Mouse (Mus musculus) forebrain, embryonic 16.5 days (tissue): Measurements from ENCODE around the gene Efna5. TPM values are rescaled to one million over a fixed set of nuclear protein-coding genes. Genes with fewer than 3 reads are reported as not detected.

Experiments
- ATAC-seq: fragments of 200-750 bp; cut with Nextera tagmentation; 2 replicates; pipeline ENCODE4 v1.8.0; 2017; ENCODE audit warnings: mild to moderate bottlenecking, moderate library complexity
- H3K27ac ChIP-seq: fragments of 300-500 bp; sonication (generic); 2 replicates; pipeline ENCODE4 v1.5.1; 2014; ENCODE audit warnings: low read length, control low read depth
- H3K27me3 ChIP-seq: fragments of 300-500 bp; sonication (generic); replicated peaks from 2 replicates; pipeline ENCODE4 v1.6.1; 2014; ENCODE audit warnings: low read length; ENCODE audit not compliant: control insufficient read depth, insufficient read depth
- H3K36me3 ChIP-seq: fragments of 300-500 bp; sonication (generic); 2 replicates; pipeline ENCODE4 v1.6.1; 2014; ENCODE audit not compliant: control insufficient read depth, insufficient read depth
- H3K4me1 ChIP-seq: fragments of 300-500 bp; sonication (generic); replicated peaks from 2 replicates; pipeline ENCODE4 v1.6.1; 2014; ENCODE audit warnings: low read length; ENCODE audit not compliant: control insufficient read depth, insufficient read depth
- H3K4me2 ChIP-seq: fragments of 300-500 bp; sonication (generic); 2 replicates; pipeline ENCODE4 v1.6.1; 2014; ENCODE audit warnings: mild to moderate bottlenecking, low read length, control low read depth
- H3K4me3 ChIP-seq: fragments of 300-500 bp; sonication (generic); replicated peaks from 2 replicates; pipeline ENCODE4 v1.5.1; 2014; ENCODE audit warnings: mild to moderate bottlenecking, low read length, control low read depth
- H3K9ac ChIP-seq: fragments of 300-500 bp; sonication (generic); replicated peaks from 2 replicates; pipeline ENCODE4 v1.6.1; 2014; ENCODE audit warnings: low read depth, low read length, control low read depth
- H3K9me3 ChIP-seq: fragments of 300-500 bp; sonication (generic); 2 replicates; pipeline ENCODE4 v1.6.1; 2016; ENCODE audit warnings: low read length; ENCODE audit not compliant: control insufficient read depth
- WGBS: fragments of 180-500 bp; shearing (Covaris S2); extraction: QIAGEN DNeasy Blood & Tissue Kit; methylation state at CpG from one replicate; pipeline ENCODE4 v1.1.7; 2014; 5-methylcytosine and 5-hydroxymethylcytosine counted together
- polyA plus RNA-seq: library from polyadenylated mRNA; unstranded; fragments of >200 nt; fragmentation: Nextera tagmentation; extraction: Ambion mirVana; gene quantifications from 2 replicates; pipeline ENCODE4 v1.2.1, GENCODE M21; 2015

The Efna5 gene
- polyA plus RNA-seq, 1 experiment from 2014 or later, result 22.4 TPM

DNA sequence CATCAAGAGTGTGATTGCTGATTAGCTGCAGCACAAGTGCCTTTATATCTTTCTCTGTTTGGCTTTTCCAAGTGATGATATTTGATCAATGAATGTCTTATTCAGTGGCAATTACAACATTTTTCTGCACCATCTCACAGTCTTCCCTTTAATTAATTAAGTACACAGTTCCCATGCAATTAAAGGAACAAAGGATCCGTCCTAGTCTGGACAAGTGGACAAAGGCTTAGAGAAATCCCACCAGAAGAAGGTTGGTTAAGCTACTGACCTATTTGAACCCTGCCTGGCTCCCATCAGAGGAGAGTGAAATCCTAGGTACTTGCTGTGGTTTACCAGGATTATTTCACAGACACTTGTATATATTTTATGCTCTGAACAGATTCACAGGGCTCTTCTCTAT is 252.6 kb downstream of the Efna5 start:
- Histone ChIP-seq H3K4me1 (peaks cover 4% of the 10 kb centered on the region; the same call in 1 of the 2 replicates), H3K4me2 (no peak overlapping the region), H3K36me3 (no peaks in the 10 kb centered on the region), H3K4me3 (no peak overlapping the region), H3K27me3 (no peaks in the 10 kb centered on the region), H3K9ac (no peak overlapping the region), H3K27ac (no peak overlapping the region), H3K9me3 (no peaks in the 10 kb centered on the region)
- ATAC-seq, result no peak
- 12% methylated on average over 1 of the region's 1 CpGs for WGBS

DNA sequence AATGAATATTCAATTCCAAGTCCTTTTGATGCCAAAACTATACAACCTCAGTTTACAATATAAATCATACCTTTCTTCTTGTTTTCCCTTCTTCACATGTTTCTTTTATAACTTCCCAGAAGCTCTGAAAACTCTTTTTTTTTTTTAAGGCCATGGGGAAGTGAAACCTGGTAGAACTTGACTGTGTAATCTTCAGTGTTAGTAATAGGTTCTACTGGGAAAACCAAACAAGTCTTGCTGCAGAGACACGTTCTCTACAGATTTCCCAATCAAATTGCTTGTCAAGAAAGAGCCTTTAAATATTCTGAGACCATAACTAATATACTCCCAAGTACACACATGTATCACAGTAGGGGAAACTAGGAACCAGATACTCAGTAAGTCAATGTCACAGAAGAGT is 253.6 kb downstream of the Efna5 start:
- H3K4me2 ChIP-seq, result no peak overlapping the region
- no peak overlapping the region for H3K27ac ChIP-seq
- no peak for ATAC-seq
- H3K9ac ChIP-seq, result no peak overlapping the region
- no peak overlapping the region for H3K4me3 ChIP-seq
- no peaks in the 10 kb centered on the region for H3K36me3 ChIP-seq
- 92% methylated on average over 1 of the region's 1 CpGs for WGBS
- H3K4me1 ChIP-seq, result peaks cover 4% of the 10 kb centered on the region; the same call in 1 of the 2 replicates
- no peaks in the 10 kb centered on the region for H3K27me3 ChIP-seq
- H3K9me3 ChIP-seq, result no peaks in the 10 kb centered on the region

DNA sequence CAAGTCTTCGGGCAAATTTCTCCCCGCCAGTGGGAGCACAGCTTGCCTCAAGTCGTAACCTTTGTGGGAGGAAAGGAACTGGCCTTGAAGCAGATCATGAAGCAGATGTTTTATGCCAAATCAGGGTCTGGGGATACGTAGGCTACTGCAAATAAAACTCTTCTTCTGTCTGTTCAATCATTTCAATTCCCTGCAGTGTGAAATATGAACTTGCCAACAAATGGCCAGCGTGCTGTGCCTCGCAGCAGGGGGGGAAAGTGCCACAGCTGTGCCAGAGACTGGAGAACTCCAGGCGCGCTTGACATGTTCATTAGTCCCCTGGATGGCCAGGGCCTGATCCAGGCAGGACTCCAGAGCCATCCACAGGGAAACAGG is 255.5 kb downstream of the Efna5 start:
- Histone ChIP-seq H3K27ac (no peak overlapping the region), H3K4me3 (no peak overlapping the region), H3K9me3 (no peaks in the 10 kb centered on the region), H3K4me1 (peaks cover 4% of the 10 kb centered on the region; the same call in 1 of the 2 replicates), H3K9ac (no peak overlapping the region), H3K36me3 (no peaks in the 10 kb centered on the region), H3K4me2 (no peak overlapping the region), H3K27me3 (no peaks in the 10 kb centered on the region)
- 63% methylated on average over 8 of the region's 8 CpGs for WGBS
- ATAC-seq, result no peak

DNA sequence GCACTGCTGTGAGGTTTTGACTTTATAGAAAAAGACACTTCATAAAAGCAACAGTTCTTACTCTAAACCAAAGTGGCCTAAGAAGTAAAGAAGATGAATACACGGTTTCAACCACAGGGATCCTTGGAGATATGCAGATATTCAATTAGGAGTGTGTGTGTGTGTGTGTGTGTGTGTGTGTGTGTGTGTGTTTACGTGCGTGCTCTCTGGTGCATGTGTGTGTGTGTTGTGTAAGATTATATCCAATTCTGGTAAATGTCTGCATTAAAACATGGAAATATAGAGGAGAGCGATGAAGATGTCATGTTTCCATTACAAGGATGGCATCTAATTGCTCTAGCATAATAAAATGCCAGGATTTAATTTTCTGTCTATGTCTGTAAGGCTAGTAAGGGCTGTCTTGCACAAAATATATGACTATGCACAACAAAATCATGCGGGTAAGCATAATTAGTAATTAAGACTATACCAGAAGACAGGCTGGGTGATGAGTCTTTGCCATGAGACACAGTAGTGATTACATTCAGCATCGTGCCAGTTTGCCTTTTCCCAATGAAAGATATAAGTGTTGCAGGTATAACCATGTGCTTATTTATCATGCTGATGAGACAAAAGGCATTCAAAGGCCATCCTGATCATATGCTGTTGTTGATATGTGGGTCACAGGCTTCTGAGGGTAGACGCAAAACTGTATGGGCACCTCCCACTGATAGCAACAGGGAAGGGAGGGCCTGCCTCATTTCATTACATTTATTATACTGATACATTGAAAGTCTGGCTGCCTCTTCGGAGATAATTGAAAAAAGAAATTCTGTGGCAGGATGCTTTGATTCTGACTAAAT is 256.1 kb downstream of the Efna5 start:
- peaks cover 4% of the 10 kb centered on the region; the same call in 1 of the 2 replicates for H3K4me1 ChIP-seq
- H3K4me3 ChIP-seq, result no peak overlapping the region
- no peak overlapping the region for H3K4me2 ChIP-seq
- ATAC-seq, result no peak
- WGBS, result 66% methylated on average over 8 of the region's 8 CpGs
- no peak overlapping the region for H3K27ac ChIP-seq
- H3K36me3 ChIP-seq, result no peaks in the 10 kb centered on the region
- no peaks in the 10 kb centered on the region for H3K9me3 ChIP-seq
- no peaks in the 10 kb centered on the region for H3K27me3 ChIP-seq
- no peak overlapping the region for H3K9ac ChIP-seq

DNA sequence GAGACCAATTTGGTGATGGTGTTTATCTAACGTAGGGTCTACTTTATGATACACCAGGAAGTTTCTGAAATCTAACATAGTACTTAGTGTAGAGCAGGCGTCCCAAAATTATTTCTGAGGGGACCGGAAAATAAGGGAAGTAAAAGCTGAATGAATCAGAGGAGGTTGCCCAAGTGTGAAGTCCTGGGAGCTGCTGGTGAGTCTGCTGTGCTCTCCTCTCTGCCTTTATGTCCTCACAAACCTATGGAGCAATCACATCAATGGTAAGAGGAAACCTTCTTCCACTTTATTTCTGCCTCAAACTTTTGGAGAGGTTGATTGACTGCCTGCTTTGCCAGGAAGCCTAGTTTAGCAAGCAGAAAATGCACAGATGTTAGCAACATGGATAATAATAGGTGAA is 257.9 kb downstream of the Efna5 start:
- no peak overlapping the region for H3K4me3 ChIP-seq
- ATAC-seq, result no peak
- peaks cover 4% of the 10 kb centered on the region; the same call in 1 of the 2 replicates for H3K4me1 ChIP-seq
- no peaks in the 10 kb centered on the region for H3K27me3 ChIP-seq
- no peaks in the 10 kb centered on the region for H3K9me3 ChIP-seq
- H3K36me3 ChIP-seq, result no peaks in the 10 kb centered on the region
- 91% methylated on average over 3 of the region's 3 CpGs for WGBS
- H3K4me2 ChIP-seq, result no peak overlapping the region
- no peak overlapping the region for H3K27ac ChIP-seq
- no peak overlapping the region for H3K9ac ChIP-seq

DNA sequence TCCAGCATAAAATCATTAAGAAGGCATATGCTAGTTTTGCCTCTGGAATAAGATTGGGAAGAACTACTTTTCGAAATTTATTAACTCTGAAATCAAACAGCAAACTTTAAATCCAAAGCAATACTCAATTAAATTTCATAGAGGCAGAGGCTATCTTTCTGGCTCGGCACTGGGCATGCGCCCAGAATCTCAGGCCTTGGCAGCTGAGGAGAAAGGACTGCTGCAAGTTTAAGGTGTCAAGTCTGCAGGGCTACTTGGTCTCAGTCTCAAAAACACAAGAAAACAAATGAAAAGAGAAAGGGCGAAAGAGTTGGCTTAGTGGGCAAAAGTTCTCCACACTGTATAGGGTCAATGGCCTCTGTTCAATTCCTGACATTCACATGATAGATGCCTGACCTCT is 258.6 kb downstream of the Efna5 start:
- H3K27ac ChIP-seq, result no peak overlapping the region
- no peak for ATAC-seq
- H3K36me3 ChIP-seq, result no peaks in the 10 kb centered on the region
- no peak overlapping the region for H3K4me3 ChIP-seq
- H3K27me3 ChIP-seq, result no peaks in the 10 kb centered on the region
- H3K9ac ChIP-seq, result no peak overlapping the region
- H3K9me3 ChIP-seq, result no peaks in the 10 kb centered on the region
- H3K4me1 ChIP-seq, result peaks cover 4% of the 10 kb centered on the region; the same call in 1 of the 2 replicates
- 76% methylated on average over 4 of the region's 4 CpGs for WGBS
- no peak overlapping the region for H3K4me2 ChIP-seq

DNA sequence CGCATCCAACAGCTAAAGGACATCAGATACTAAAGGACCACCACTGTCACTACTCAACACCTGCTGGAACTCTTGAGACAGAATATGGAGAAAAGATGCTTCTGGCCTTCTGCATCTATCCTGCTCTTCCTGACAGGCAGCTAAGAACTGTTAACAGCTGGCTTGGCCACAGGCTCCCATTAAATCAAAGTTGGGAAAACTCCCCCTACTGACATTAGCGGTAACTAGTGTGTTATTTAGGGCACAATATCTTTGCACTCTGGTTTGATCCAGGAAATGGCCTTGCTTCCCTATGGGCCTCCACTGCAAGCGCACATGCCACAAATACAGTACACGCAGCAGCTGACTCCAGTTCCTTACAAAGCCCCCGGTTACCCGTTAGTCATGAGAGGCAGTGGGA is 266.0 kb downstream of the Efna5 start:
- Histone ChIP-seq H3K9ac (no peak overlapping the region), H3K4me3 (no peak overlapping the region), H3K4me2 (no peak overlapping the region), H3K27ac (no peak overlapping the region), H3K36me3 (no peaks in the 10 kb centered on the region), H3K27me3 (peaks cover 3% of the 10 kb centered on the region; the same call in 1 of the 2 replicates), H3K4me1 (peaks cover 7% of the 10 kb centered on the region), H3K9me3 (no peaks in the 10 kb centered on the region)
- ATAC-seq, result peak; percentile 28
- 70% methylated on average over 6 of the region's 6 CpGs for WGBS

DNA sequence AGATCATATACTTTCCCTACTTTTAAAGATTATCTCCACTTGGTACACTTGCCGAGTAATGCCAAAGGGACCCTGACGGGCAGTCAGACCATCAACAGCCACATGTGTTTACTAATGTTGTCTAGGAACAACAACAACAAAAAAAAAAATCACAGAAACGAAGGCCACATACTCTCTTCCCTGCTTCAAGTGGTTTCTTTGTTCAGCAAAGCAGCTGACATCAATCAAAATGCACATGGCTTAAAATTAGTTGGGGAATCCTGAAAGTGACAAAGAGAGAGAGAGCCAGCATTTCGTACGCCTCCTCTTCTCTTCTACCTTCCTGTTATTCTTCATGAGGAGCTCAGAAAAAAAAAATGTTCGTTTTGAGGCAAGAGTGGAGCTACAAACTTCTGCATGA is 266.4 kb downstream of the Efna5 start:
- H3K27ac ChIP-seq, result no peak overlapping the region
- H3K9ac ChIP-seq, result no peak overlapping the region
- no peak overlapping the region for H3K4me3 ChIP-seq
- 28% methylated on average over 6 of the region's 6 CpGs for WGBS
- no peaks in the 10 kb centered on the region for H3K9me3 ChIP-seq
- H3K27me3 ChIP-seq, result peaks cover 4% of the 10 kb centered on the region; the same call in 1 of the 2 replicates
- ATAC-seq, result peak; percentile 38; the same call in 1 of the 2 replicates
- H3K4me1 ChIP-seq, result peaks cover 7% of the 10 kb centered on the region
- peak overlapping the region; percentile 26; the same call in 1 of the 2 replicates for H3K4me2 ChIP-seq
- H3K36me3 ChIP-seq, result no peaks in the 10 kb centered on the region

DNA sequence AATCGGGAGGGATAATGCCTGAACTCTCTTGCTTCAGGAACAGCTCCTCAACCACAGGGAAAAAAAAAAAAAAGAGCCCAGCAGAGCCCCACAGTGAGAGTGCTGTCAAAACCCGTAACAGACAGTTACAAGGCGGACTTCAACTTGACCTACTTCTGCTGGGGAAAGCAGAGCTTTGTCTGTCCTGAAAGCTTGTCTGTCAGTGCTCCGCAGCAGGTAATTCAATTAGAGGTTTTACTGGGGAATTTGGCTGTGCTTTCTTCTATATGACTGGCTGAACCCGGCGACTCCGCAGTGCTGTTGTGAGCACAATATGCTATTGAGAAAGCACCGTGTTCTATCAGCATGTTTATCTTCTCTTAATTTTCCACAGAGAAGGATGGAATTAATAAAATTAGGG is 266.9 kb downstream of the Efna5 start:
- peak overlapping the region; percentile 26; the same call in 1 of the 2 replicates for H3K4me2 ChIP-seq
- H3K36me3 ChIP-seq, result no peaks in the 10 kb centered on the region
- H3K9ac ChIP-seq, result no peak overlapping the region
- no peak for ATAC-seq
- H3K4me3 ChIP-seq, result no peak overlapping the region
- no peak overlapping the region for H3K27ac ChIP-seq
- peaks cover 7% of the 10 kb centered on the region for H3K4me1 ChIP-seq
- H3K9me3 ChIP-seq, result no peaks in the 10 kb centered on the region
- H3K27me3 ChIP-seq, result peaks cover 4% of the 10 kb centered on the region; the same call in 1 of the 2 replicates
- WGBS, result 7% methylated on average over 8 of the region's 8 CpGs
